Mouse (Mus musculus) adrenal gland, postnatal 4 days (tissue): Measurements from ENCODE around the gene Ep400. TPM values are rescaled to one million over a fixed set of nuclear protein-coding genes. Genes with fewer than 3 reads are reported as not detected.
A peak's percentile ranks its signal among the peaks of the same experiment; 100 is the strongest.
"Not testable (repeated sequence)": the region's sequence is repeated elsewhere in the genome, so short reads cannot be mapped to it uniquely, and the experiment has no call there.

Experiments used
- DNase-seq, 2 experiments: peaks; one replicate each; pipeline ENCODE4 v3.0.0; 2021 to 2022; ENCODE audit warnings: low spot score in 2 of 2, mixed read lengths in 2 of 2
- total RNA-seq, 2 experiments: library from RNA; stranded (reverse); gene quantifications; 2 replicates each; pipeline ENCODE4 v1.2.3; 2021

Ep400 gene
- total RNA-seq, 2 experiments from 2014 or later, result 93.2 to 114 TPM

- peak; percentile 89 to 90 for DNase-seq
Observed at GRCm38 (mm10) chr5:110779998-110780760, 9.7 kb upstream of the Ep400 start, which contains the start of gene Pus1. Gene Pus1 (minus strand): TSS chr5:110780659.

GRCm38 (mm10) chr5:110779276-110779997 lies 8.9 kb upstream of the Ep400 start:
- DNase-seq, result no peak

GRCm38 (mm10) chr5:110778263-110778662 lies 7.7 kb upstream of the Ep400 start:
- no peak for DNase-seq

- DNase-seq, result no peak
Observed at GRCm38 (mm10) chr5:110776141-110776540, 5.6 kb upstream of the Ep400 start.

GRCm38 (mm10) chr5:110774511-110774910 lies 4.0 kb upstream of the Ep400 start:
- no peak for DNase-seq

- not testable (repeated sequence) for DNase-seq
Observed at GRCm38 (mm10) chr5:110772945-110773344, 2.4 kb upstream of the Ep400 start.

GRCm38 (mm10) chr5:110770031-110770445 lies 479 bp downstream of the Ep400 start:
- no peak for DNase-seq

- no peak for DNase-seq
Observed at GRCm38 (mm10) chr5:110769272-110769671, 1.2 kb downstream of the Ep400 start.

- no peak for DNase-seq
Observed at GRCm38 (mm10) chr5:110763890-110764289, 6.6 kb downstream of the Ep400 start.

- DNase-seq, result no peak
Observed at GRCm38 (mm10) chr5:110745021-110745420, 25.5 kb downstream of the Ep400 start.

GRCm38 (mm10) chr5:110739496-110740275 lies 30.8 kb downstream of the Ep400 start:
- no peak for DNase-seq

- DNase-seq, result no peak
Observed at GRCm38 (mm10) chr5:110735606-110736005, 34.9 kb downstream of the Ep400 start.

- DNase-seq, result no peak
Observed at GRCm38 (mm10) chr5:110733231-110733823, 37.2 kb downstream of the Ep400 start.

- no peak for DNase-seq
Observed at GRCm38 (mm10) chr5:110731227-110731626, 39.3 kb downstream of the Ep400 start.

GRCm38 (mm10) chr5:110727850-110728249 lies 42.7 kb downstream of the Ep400 start:
- no peak for DNase-seq

- DNase-seq, result no peak
Observed at GRCm38 (mm10) chr5:110723543-110723942, 47.0 kb downstream of the Ep400 start.

GRCm38 (mm10) chr5:110721463-110721862 lies 49.1 kb downstream of the Ep400 start:
- not testable (repeated sequence) for DNase-seq

- no peak for DNase-seq
Observed at GRCm38 (mm10) chr5:110711455-110711854, 59.1 kb downstream of the Ep400 start.

- DNase-seq, result no peak
Observed at GRCm38 (mm10) chr5:110709256-110709655, 61.3 kb downstream of the Ep400 start.

- DNase-seq, result no peak
Observed at GRCm38 (mm10) chr5:110704004-110704403, 66.5 kb downstream of the Ep400 start.

- DNase-seq, result no peak
Observed at GRCm38 (mm10) chr5:110698617-110699016, 71.9 kb downstream of the Ep400 start.
